Mouse (Mus musculus) thymus, postnatal 25 days (tissue): ENCODE results near the gene Prr5.

Experiments
- DNase-seq: peaks from one replicate; pipeline ENCODE4 v3.0.0; 2022

The Prr5 gene

GRCm38 (mm10) chr15:84681455-84682193 lies 12.2 kb downstream of the Prr5 start:
- DNase-seq, result peak; percentile 25

- DNase-seq, result no peak
Observed at GRCm38 (mm10) chr15:84682206-84682605, 12.8 kb downstream of the Prr5 start.

- no peak for DNase-seq
Observed at GRCm38 (mm10) chr15:84682821-84683220, 13.4 kb downstream of the Prr5 start.

GRCm38 (mm10) chr15:84684520-84684919 lies 15.1 kb downstream of the Prr5 start:
- no peak for DNase-seq

- DNase-seq, result peak; percentile 16
Observed at GRCm38 (mm10) chr15:84685417-84685816, 16.0 kb downstream of the Prr5 start.

GRCm38 (mm10) chr15:84687904-84688303 lies 18.5 kb downstream of the Prr5 start:
- DNase-seq, result no peak

- no peak for DNase-seq
Observed at GRCm38 (mm10) chr15:84689356-84689755, 19.9 kb downstream of the Prr5 start.

- no peak for DNase-seq
Observed at GRCm38 (mm10) chr15:84691513-84691912, 22.1 kb downstream of the Prr5 start.

- DNase-seq, result no peak
Observed at GRCm38 (mm10) chr15:84692645-84693044, 23.2 kb downstream of the Prr5 start.

- DNase-seq, result no peak
Observed at GRCm38 (mm10) chr15:84696021-84696420, 26.6 kb downstream of the Prr5 start.

GRCm38 (mm10) chr15:84697611-84698011 lies 28.2 kb downstream of the Prr5 start:
- no peak for DNase-seq

- DNase-seq, result no peak
Observed at GRCm38 (mm10) chr15:84698189-84698588, 28.8 kb downstream of the Prr5 start.

GRCm38 (mm10) chr15:84700147-84700794 lies 30.9 kb downstream of the Prr5 start:
- peak; percentile 50 for DNase-seq

GRCm38 (mm10) chr15:84701947-84702346 lies 32.5 kb downstream of the Prr5 start:
- peak; percentile 19 for DNase-seq

- DNase-seq, result no peak
Observed at GRCm38 (mm10) chr15:84702391-84703345, 33.2 kb downstream of the Prr5 start.

GRCm38 (mm10) chr15:84703992-84704391 lies 34.6 kb downstream of the Prr5 start:
- no peak for DNase-seq

- DNase-seq, result no peak
Observed at GRCm38 (mm10) chr15:84705351-84705901, 36.0 kb downstream of the Prr5 start.

- no peak for DNase-seq
Observed at GRCm38 (mm10) chr15:84706983-84707619, 37.7 kb downstream of the Prr5 start.

GRCm38 (mm10) chr15:84712566-84713405 lies 43.4 kb downstream of the Prr5 start:
- DNase-seq, result no peak

GRCm38 (mm10) chr15:84714730-84715129 lies 45.3 kb downstream of the Prr5 start:
- peak; percentile 15 for DNase-seq

- no peak for DNase-seq
Observed at GRCm38 (mm10) chr15:84715132-84715531, 45.7 kb downstream of the Prr5 start.
